Mouse (Mus musculus): ENCODE measurements around the gene Rorb. TPM values are rescaled to one million over a fixed set of nuclear protein-coding genes. Genes with fewer than 3 reads are reported as not detected.
A peak's percentile ranks its signal among the peaks of the same experiment; 100 is the strongest.

The Rorb gene
- polyA plus RNA-seq (2015; fragmentation: Nextera tagmentation; extraction: Ambion mirVana): 0.01 and 0.03 TPM in 2 replicates

DNA sequence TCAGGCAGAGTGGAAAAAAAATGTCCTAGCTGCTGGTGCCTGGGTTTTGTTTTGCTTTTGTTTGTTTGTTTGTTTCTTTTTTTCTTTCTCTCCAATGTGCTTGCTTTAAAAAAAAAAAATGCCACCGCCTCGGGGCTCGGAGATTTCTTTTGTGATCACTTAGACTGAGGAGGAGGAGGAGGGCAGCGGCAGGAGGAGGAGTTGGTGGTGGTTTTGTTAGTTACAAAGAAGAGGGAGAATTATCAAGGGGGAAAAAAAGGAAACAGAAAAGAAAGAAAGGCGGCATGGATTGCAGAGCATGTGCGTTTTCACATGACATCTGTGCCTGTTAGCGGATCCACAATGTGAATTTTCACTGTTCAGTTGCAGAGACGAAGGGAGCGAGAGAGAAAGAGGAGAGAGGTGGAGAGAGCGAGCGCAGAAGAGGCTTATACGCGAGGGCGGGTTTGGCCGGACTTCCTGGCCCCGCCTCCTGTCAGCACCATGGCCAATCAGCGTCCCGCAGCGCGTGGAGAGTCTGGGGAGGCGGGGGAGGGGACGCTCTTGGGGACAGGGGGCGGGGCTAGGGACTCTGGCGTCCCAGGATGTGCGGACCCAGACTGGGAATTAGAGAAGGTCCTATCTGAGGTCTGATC, at the start of gene Rorb:
Gene Rorb, minus strand, starts transcription at position 404 of the 635 bp plus-strand sequence.
- peak; percentile 93 for ATAC-seq (ENCODE audit: low read depth)
- Histone ChIP-seq H3K4me1 (replicated peaks) (peaks cover 11% of the 10 kb centered on the region), H3K4me2 (peak within 1 kb of the TSS; percentile 69), H3K9me3 (replicated peaks) (no peaks in the 10 kb centered on the region), H3K9ac (no peak within 1 kb of the TSS), H3K27ac (no peak within 1 kb of the TSS), H3K4me3 (replicated peaks) (peak within 1 kb of the TSS; percentile 43), H3K27me3 (peaks cover 33% of the 10 kb centered on the region), H3K36me3 (no peaks in the 10 kb centered on the region)
- DNase-seq: peak; percentile 34
- WGBS (ENCODE audit: insufficient replicate concordance): 0% methylated on average over 25 of the region's 25 CpGs

DNA sequence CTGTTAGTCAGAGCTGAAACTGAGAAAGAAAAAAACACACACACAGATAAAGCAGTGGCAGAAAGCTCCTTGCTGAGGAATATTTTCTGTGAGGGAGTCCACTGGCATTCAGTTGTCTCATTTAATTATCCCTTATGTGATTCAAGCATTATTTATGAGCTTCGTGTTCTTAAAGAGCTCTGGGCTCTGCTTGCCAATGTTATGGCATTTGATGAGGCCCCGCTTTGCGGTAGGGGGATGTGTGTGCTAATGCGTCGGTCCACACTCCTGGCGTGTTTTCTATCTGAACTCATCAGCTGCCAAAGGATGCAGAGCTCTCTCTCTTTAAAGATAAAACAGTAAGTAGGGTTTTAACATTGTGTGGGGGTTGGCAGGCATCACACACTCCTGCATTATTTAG, 37.9 kb upstream of the Rorb start:
- Histone ChIP-seq H3K9me3 (replicated peaks) (no peaks in the 10 kb centered on the region), H3K27ac (no peak overlapping the region), H3K4me2 (no peak overlapping the region), H3K4me1 (replicated peaks) (no peaks in the 10 kb centered on the region), H3K36me3 (no peaks in the 10 kb centered on the region), H3K9ac (no peak overlapping the region), H3K4me3 (replicated peaks) (no peak overlapping the region), H3K27me3 (no peaks in the 10 kb centered on the region)
- 75% methylated on average over 6 of the region's 6 CpGs for WGBS (ENCODE audit: insufficient replicate concordance)
- ATAC-seq (ENCODE audit: low read depth): no peak
- DNase-seq: no peak

DNA sequence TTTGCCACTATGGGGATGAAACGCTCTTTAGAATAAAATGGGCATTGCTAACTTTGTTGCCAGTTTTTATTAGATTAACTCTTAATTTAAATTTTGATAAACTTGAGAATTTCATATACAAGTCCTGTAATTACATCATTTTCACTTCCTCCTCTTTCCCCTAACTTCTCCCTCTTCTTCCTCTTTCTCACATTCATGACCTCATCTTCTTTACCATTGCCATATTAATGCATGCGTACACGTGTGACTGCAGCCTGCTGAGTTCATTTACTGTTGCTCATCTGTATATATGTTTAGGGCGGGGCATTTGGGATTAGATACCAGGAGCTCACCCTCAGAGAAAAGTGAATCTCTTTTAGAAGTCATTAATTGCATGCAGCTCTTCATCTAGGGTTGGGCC, 33.5 kb upstream of the Rorb start:
- H3K27me3 ChIP-seq: no peaks in the 10 kb centered on the region
- no peak overlapping the region for H3K9ac ChIP-seq
- no peaks in the 10 kb centered on the region for H3K36me3 ChIP-seq
- DNase-seq (no peak), ATAC-seq (ENCODE audit: low read depth) (no peak)
- 63% methylated on average over 4 of the region's 4 CpGs for WGBS (ENCODE audit: insufficient replicate concordance)
- H3K4me3 ChIP-seq (replicated peaks): no peak overlapping the region
- no peaks in the 10 kb centered on the region for H3K9me3 ChIP-seq (replicated peaks)
- no peaks in the 10 kb centered on the region for H3K4me1 ChIP-seq (replicated peaks)
- no peak overlapping the region for H3K4me2 ChIP-seq
- H3K27ac ChIP-seq: no peak overlapping the region

DNA sequence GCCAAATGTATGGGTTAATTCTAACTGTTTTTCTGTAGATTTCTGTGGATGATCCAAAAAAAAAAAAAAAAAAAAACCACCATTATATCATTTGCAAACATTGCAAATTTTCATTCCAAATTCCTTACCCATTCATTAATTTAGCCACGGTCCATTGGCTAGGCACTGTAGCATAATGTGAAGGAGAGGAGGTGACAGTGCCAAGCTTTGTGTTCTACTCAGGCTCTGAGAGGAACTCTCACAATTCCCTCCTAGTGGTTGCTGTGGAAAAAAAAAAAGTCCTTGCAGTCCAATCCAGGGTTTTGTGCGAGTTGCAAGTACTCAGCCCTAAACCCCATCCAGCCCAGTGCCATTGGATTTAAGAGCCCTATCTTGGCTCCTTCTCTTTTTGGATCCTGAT, 25.9 kb upstream of the Rorb start:
- Histone ChIP-seq H3K4me3 (replicated peaks) (no peak overlapping the region), H3K9me3 (replicated peaks) (no peaks in the 10 kb centered on the region), H3K27me3 (no peaks in the 10 kb centered on the region), H3K4me1 (replicated peaks) (no peaks in the 10 kb centered on the region), H3K9ac (no peak overlapping the region), H3K4me2 (no peak overlapping the region), H3K36me3 (no peaks in the 10 kb centered on the region), H3K27ac (no peak overlapping the region)
- ATAC-seq (ENCODE audit: low read depth): no peak
- WGBS (ENCODE audit: insufficient replicate concordance): 58% methylated on average over 2 of the region's 2 CpGs
- DNase-seq: no peak

DNA sequence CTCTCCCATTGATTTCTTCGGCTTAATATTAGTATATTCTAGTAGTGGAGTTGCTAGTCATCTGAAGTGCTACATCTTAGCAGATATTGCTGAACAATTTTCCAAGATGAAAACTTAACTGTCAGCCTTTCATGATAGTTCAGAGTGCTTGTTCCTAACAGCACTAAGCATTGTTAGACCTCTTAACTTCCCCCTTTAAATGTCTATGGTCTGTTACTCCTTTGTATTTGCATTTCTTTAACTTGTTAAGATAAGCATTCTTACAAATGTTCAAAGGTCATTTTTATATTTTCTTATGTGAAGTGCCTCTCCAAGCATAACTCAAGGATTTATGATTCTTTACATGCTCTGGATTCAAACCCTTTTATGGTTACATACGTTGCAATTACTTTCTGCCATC, 24.8 kb upstream of the Rorb start:
- H3K4me2 ChIP-seq: no peak overlapping the region
- H3K9ac ChIP-seq: no peak overlapping the region
- no peaks in the 10 kb centered on the region for H3K4me1 ChIP-seq (replicated peaks)
- ATAC-seq (ENCODE audit: low read depth): no peak
- no peak for DNase-seq
- H3K27ac ChIP-seq: no peak overlapping the region
- no peaks in the 10 kb centered on the region for H3K27me3 ChIP-seq
- no peaks in the 10 kb centered on the region for H3K9me3 ChIP-seq (replicated peaks)
- no peaks in the 10 kb centered on the region for H3K36me3 ChIP-seq
- 65% methylated on average over 2 of the region's 2 CpGs for WGBS (ENCODE audit: insufficient replicate concordance)
- H3K4me3 ChIP-seq (replicated peaks): no peak overlapping the region

DNA sequence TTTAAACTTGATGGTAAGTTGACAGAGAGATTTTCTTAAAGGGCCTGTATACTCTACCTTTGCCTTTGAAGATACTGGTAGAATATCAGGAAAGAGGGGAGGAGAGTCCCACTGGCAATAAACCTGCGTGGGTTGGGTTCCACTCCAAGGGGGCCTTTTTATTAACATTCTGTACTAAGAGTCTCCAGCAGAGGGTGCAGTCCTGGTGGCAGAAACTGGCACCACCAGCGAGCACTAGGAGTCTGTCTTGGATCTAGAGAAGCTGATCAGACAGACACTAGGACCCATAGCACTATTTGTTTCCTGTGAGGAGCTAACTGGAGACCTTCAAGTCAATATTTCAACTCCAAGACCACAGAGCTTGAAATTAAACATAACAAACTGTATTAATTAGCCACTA, 11.3 kb upstream of the Rorb start:
- H3K4me1 ChIP-seq (replicated peaks): no peaks in the 10 kb centered on the region
- no peak for DNase-seq
- no peak overlapping the region for H3K4me3 ChIP-seq (replicated peaks)
- ATAC-seq (ENCODE audit: low read depth): no peak
- H3K4me2 ChIP-seq: no peak overlapping the region
- no peak overlapping the region for H3K9ac ChIP-seq
- no peaks in the 10 kb centered on the region for H3K9me3 ChIP-seq (replicated peaks)
- no peaks in the 10 kb centered on the region for H3K27me3 ChIP-seq
- no peak overlapping the region for H3K27ac ChIP-seq
- no peaks in the 10 kb centered on the region for H3K36me3 ChIP-seq
- 30% methylated on average over 2 of the region's 2 CpGs for WGBS (ENCODE audit: insufficient replicate concordance)

DNA sequence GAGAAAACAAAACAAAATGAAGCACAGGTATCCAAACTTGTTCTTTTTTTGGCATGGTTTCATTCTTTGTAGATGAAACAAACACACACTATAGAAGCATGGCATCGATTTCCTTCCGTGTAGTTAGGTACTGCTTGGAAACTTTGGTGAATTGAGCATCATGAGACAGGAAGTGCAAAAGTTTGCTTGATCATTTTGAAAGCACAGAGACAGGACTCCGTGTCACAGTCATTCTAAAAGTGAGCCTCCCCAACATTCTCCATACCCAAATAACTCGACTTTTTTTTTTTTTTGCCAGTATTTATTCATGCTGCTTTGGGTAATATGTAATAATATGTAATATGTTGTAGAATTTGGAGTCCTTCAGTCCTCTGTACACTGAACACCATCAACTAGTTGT, 1.2 kb upstream of the Rorb start:
- peaks cover 11% of the 10 kb centered on the region for H3K4me1 ChIP-seq (replicated peaks)
- DNase-seq (no peak), ATAC-seq (ENCODE audit: low read depth) (no peak)
- peaks cover 33% of the 10 kb centered on the region for H3K27me3 ChIP-seq
- H3K9ac ChIP-seq: no peak overlapping the region
- H3K9me3 ChIP-seq (replicated peaks): no peaks in the 10 kb centered on the region
- no peak overlapping the region for H3K4me3 ChIP-seq (replicated peaks)
- H3K36me3 ChIP-seq: no peaks in the 10 kb centered on the region
- no peak overlapping the region for H3K4me2 ChIP-seq
- no peak overlapping the region for H3K27ac ChIP-seq
- WGBS (ENCODE audit: insufficient replicate concordance): 41% methylated on average over 4 of the region's 4 CpGs

DNA sequence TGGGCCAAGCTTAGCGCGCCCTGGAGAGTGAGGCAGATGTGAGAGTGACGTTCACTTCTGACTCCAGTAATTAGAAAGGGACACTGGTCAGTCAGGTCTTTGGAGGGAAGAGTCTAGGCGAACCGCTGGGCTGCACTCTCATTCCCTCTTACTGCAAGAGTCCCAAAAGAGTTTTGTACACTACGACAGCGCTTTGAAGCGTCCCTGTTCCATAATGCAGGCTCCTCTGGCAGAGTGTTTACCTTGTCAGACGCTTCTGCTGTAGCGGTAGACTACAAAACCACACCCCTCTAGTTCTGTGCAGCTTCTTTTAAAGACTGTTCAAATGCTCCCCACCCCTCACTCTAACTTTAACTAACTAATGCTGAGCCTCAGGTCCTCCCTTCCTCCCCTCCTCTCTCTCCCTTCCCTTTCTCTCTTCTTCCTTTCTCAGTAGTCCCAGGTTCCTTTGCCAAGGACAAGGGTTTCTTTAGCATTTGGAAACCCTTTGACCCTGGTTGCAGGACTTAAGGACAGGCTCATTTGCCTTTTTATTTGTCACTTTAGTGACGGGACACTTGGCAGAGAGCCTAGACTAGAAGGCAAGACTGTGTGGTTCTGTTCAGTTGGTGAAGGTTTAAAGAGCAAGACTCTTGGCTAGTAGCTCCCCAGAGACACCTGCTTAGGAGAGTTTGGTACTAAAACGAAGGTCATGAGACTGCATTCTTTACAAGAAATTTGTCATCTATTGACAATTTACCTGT, 603 bp upstream of the Rorb start:
- Histone ChIP-seq H3K9me3 (replicated peaks) (no peaks in the 10 kb centered on the region), H3K9ac (no peak overlapping the region), H3K4me3 (replicated peaks) (peak overlapping the region; percentile 43), H3K4me2 (peak overlapping the region; percentile 69), H3K27me3 (peaks cover 33% of the 10 kb centered on the region), H3K27ac (no peak overlapping the region), H3K36me3 (no peaks in the 10 kb centered on the region), H3K4me1 (replicated peaks) (peaks cover 11% of the 10 kb centered on the region)
- no peak; the same call in none of the 2 replicates for ATAC-seq (ENCODE audit: low read depth)
- DNase-seq: no peak
- WGBS (ENCODE audit: insufficient replicate concordance): 2% methylated on average over 12 of the region's 12 CpGs

DNA sequence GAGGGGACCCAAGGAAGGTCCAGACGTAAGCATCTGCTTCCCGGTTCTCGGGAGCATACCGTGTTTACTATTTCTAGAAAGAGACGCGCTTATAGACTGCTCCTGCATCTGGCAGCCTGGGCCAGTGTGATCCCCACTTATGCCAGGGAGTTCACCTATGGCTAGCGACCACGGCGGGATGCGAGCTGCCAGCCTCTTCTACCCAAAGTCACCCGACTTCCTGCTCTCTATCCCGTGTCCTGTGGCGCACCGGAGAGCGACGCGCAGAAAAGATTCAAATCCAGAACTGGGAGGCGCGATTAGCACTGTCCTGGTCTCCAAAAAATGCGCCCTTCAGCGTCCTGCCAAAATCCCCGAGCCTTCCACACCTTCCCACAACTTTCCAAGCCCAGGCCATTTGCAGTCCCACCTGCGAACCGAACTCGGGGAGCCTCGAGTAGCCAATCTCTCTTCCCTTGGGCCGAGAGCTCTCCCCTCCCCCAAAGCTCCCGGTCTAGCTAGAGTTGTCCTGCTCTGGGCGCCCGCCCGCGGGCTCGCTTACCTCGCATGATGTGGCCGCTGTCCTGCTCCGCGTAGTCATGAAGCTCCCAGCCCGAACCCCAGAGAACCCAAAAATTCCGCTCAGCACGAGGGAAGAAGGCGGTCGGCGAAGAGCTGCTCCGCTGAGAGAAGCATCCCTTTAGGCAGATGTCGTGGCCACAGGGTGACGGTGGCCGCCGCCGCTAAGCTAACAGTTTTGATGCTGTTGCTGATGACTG, 806 bp downstream of the Rorb start:
- Histone ChIP-seq H3K36me3 (no peaks in the 10 kb centered on the region), H3K9ac (no peak overlapping the region), H3K4me2 (peak overlapping the region; percentile 69), H3K4me1 (replicated peaks) (peaks cover 11% of the 10 kb centered on the region), H3K4me3 (replicated peaks) (peak overlapping the region; percentile 43), H3K9me3 (replicated peaks) (no peaks in the 10 kb centered on the region), H3K27me3 (peaks cover 33% of the 10 kb centered on the region), H3K27ac (no peak overlapping the region)
- peak; percentile 41; the same call in 1 of the 2 replicates for ATAC-seq (ENCODE audit: low read depth)
- no peak for DNase-seq
- WGBS (ENCODE audit: insufficient replicate concordance): 2% methylated on average over 49 of the region's 49 CpGs

DNA sequence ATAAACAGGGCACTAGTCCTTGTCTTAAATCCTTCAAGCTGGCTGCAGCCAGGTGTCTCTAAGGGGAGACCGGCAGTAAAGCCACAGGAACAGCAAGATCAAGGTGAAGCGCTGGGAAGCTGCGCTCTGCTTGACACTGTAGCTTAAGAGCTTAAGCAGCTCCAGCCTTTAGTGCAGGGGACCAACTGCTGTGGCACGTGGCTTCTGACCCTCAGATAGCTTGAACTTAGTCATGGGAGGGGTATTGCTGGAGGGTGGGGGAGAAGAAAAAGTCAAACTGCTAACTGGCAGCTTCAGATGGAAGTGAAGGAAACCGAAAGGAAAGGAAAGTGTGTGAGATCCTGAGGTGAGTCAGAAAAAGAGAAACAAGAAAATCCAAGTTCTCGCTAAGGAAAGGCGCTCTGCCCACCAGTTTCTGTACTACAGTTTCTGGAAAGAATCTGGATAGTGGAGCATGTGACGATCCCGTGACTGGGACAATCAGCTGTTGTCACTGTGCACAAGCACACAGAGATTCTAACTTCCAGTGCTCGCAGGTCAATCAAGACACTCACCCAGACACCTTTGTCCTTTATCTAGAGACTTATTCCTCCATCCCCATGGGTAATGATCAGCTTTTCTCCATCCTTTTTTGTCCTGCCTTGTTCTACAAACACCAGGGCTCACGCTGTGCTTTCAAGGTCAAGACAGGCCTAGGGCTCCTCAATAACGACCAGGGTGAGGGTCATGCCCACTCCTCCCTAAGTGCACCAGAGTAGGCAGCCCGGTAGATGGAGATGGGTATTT, 2.2 kb downstream of the Rorb start:
- Histone ChIP-seq H3K27ac (no peak overlapping the region), H3K27me3 (peaks cover 33% of the 10 kb centered on the region), H3K9ac (no peak overlapping the region), H3K4me1 (replicated peaks) (peaks cover 11% of the 10 kb centered on the region), H3K4me3 (replicated peaks) (no peak overlapping the region), H3K36me3 (no peaks in the 10 kb centered on the region), H3K4me2 (no peak overlapping the region), H3K9me3 (replicated peaks) (no peaks in the 10 kb centered on the region)
- 29% methylated on average over 13 of the region's 13 CpGs for WGBS (ENCODE audit: insufficient replicate concordance)
- ATAC-seq (ENCODE audit: low read depth) (no peak), DNase-seq (no peak)

DNA sequence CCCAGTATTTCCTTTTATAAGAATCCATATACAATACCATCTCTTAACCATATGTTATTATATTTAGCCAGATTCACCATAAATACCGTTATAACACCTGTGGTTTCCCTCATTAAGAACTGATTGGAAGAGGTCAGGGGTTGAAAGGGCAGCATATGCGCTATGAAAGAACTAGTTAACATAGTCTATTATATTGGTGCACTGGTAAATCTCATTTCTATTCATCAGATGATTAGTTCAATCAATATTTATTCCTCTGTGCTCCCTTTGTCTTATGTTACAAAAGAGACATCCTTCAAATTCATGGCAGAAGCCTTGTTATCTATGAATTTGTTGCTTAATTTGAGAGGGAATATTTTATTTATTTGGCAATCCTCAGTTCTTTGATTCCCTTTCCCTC, 6.4 kb downstream of the Rorb start:
- 59% methylated on average over 2 of the region's 2 CpGs for whole genome bisulfite sequencing (ENCODE audit: insufficient replicate concordance)
- H3K4me3 ChIP-seq (replicated peaks): no peak overlapping the region

More for the DNA sequence above, 6.4 kb downstream of the Rorb start:
- H3K9ac ChIP-seq: no peak overlapping the region
- H3K9me3 ChIP-seq (replicated peaks): no peaks in the 10 kb centered on the region
- peaks cover 21% of the 10 kb centered on the region for H3K27me3 ChIP-seq
- H3K4me2 ChIP-seq: no peak overlapping the region
- no peak overlapping the region for H3K27ac ChIP-seq
- H3K36me3 ChIP-seq: no peaks in the 10 kb centered on the region
- no peaks in the 10 kb centered on the region for H3K4me1 ChIP-seq (replicated peaks)
- DNase-seq: no peak
- ATAC-seq (ENCODE audit: low read depth): no peak

Measured in liver, embryonic 13.5 days (tissue).